In the genomic region with DNA sequence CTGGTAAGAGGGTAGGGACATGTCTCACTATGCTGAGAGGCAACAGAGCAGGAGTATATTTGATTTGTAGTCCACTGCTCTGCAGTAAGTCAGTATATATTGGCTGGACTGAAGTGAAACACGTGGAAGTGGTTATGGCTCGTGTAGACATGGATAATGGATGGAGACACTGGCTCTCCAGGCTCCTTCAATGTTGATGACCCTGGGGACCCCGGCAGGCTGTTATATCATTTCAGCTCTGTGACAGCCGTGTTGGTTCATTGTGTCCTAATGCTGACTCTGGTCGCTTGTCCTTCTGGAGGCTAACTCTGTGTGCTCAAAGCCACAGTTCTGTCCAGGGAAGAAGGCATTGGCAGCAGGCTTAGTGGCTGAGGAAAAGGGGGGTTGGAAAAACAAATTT, we compare ENCODE assay signal across 26 mouse cellular contexts. TPM values are rescaled to one million over a fixed set of nuclear protein-coding genes. Genes with fewer than 3 reads are reported as not detected.
"Had no signal": no experiment of that assay in that cellular context is flagged by ENCODE, and none has a peak within 500 bp of the region (broad histone marks: within the 10 kb centered on the region; RNA-seq: fewer than 3 reads in every experiment).

No protein-coding gene starts in this region.

- H3K4me2 ChIP-seq: kidney, embryonic 15.5 days; limb, embryonic 12.5 days; liver, embryonic 12.5 days; liver, embryonic 15.5 days; lung, embryonic 15.5 days; midbrain, embryonic 13.5 days; neural tube, embryonic 12.5 days had no signal

- H3K4me1 ChIP-seq: kidney, embryonic 15.5 days; limb, embryonic 12.5 days; liver, embryonic 12.5 days; liver, embryonic 15.5 days; lung, embryonic 15.5 days; megakaryocyte, embryonic 14.5 days; neural tube, embryonic 12.5 days had no signal

- H3K4me3 ChIP-seq: kidney, embryonic 15.5 days; left cerebral cortex, adult 2 months; limb, embryonic 12.5 days; liver, embryonic 12.5 days; liver, embryonic 15.5 days; lung, embryonic 15.5 days; megakaryocyte, embryonic 14.5 days; midbrain, embryonic 13.5 days; neural tube, embryonic 12.5 days had no signal

- DNase-seq: kidney, adult 8-10 months; kidney, postnatal 10 days; kidney, postnatal 36 days; layer of hippocampus, postnatal 36 days; liver; lung, adult 18-20 months; lung, postnatal 10 days; lung, postnatal 36 days; thymus, adult 18-20 months; thymus, postnatal 36 days had no signal

- H3K27me3 ChIP-seq: kidney, embryonic 15.5 days; limb, embryonic 12.5 days; liver, embryonic 12.5 days; liver, embryonic 15.5 days; lung, embryonic 15.5 days; midbrain, embryonic 13.5 days; neural tube, embryonic 12.5 days had no signal

- ATAC-seq: liver, embryonic 12.5 days; midbrain, embryonic 13.5 days had no signal

- H3K9ac ChIP-seq: kidney, embryonic 15.5 days; limb, embryonic 12.5 days; liver, embryonic 12.5 days; liver, embryonic 15.5 days; lung, embryonic 15.5 days; midbrain, embryonic 13.5 days; neural tube, embryonic 12.5 days had no signal

- H3K36me3 ChIP-seq: kidney, embryonic 15.5 days; limb, embryonic 12.5 days; liver, embryonic 12.5 days; liver, embryonic 15.5 days; lung, embryonic 15.5 days; midbrain, embryonic 13.5 days; neural tube, embryonic 12.5 days had no signal

- H3K27ac ChIP-seq: kidney, embryonic 15.5 days; left cerebral cortex, adult 2 months; limb, embryonic 12.5 days; liver, embryonic 12.5 days; liver, embryonic 15.5 days; lung, embryonic 15.5 days; midbrain, embryonic 13.5 days; neural tube, embryonic 12.5 days had no signal

- H3K9me3 ChIP-seq: kidney, embryonic 15.5 days; liver, embryonic 12.5 days; liver, embryonic 15.5 days; lung, embryonic 15.5 days; midbrain, embryonic 13.5 days had no signal

RNA-seq across cellular contexts. Expression of a gene that starts 47.3 kb away (rescaled TPM):
- total RNA-seq: layer of hippocampus, adult 8-10 months; layer of hippocampus, postnatal 10 days; layer of hippocampus, postnatal 36 days; left cerebral cortex, adult 2 months; left cerebral cortex, postnatal 10 days; left cerebral cortex, postnatal 36 days; midbrain, postnatal 0 days had no signal
- polyA plus RNA-seq: limb, embryonic 12.5 days; liver, embryonic 12.5 days; liver, embryonic 15.5 days; midbrain, embryonic 13.5 days; midbrain, postnatal 0 days; neural tube, embryonic 12.5 days; stomach, embryonic 16.5 days; testis, adult 2 months had no signal
